In the genomic region with DNA sequence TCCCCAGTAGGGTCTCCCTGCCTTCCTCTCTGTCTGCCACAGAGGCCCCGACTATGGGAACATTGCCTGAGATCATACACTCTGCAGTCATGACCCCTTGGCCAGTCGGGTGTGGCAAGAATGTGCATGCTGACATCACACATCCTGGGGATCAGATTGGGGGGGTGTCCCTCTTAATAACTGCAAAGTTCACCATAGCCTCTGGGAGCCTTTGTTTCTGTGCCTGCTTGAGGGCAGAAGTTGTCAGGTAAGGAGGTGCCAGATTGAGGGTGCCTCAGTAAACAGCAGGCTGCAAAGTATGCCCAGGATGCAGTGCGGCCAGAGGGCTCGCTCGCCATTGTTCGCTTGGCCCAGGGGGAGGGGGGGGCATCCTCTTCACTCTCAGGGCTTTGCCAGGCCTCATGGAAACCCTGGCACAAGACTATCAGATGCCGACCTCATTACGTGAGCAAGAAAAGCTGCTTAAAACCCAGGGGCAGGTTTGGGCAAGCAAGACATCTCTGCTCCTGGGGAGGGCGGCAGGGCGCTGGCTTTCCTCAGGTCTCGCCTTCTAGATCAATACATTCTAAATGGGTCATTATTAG, we compare ENCODE assay signal across 10 mouse cellular contexts. TPM values are rescaled to one million over a fixed set of nuclear protein-coding genes. Genes with fewer than 3 reads are reported as not detected.
A peak's percentile ranks its signal among the peaks of the same experiment; 100 is the strongest.
DNase-seq lines count a peak whose midpoint lies in the region.
"Had no signal": no experiment of that assay in that cellular context is flagged by ENCODE, and none has a peak within 500 bp of the region (broad histone marks: within the 10 kb centered on the region; RNA-seq: fewer than 3 reads in every experiment).

No protein-coding gene starts in this region.

- intact Hi-C loops in heart, postnatal 36 days (cut with DNase I): no loop called here

- DNase-seq in heart, adult 11 months: peak; percentile 96
- no peak for DNase-seq in heart, postnatal 36 days
- DNase-seq in urinary bladder, postnatal 14 days (ENCODE audit: low spot score): peak; percentile 57
- no peak for DNase-seq in urinary bladder, postnatal 4 days (ENCODE audit: low spot score in 2 of 2)
- DNase-seq in kidney, postnatal 36 days: peak; percentile 60 to 78
- DNase-seq in adrenal gland, adult (ENCODE audit: inconsistent age in 2 of 2, low spot score in 1 of 2): no peak
- DNase-seq in right cerebral cortex, postnatal 10 days (ENCODE audit: low spot score in 2 of 2): no peak
- DNase-seq in spleen, postnatal 14 days (ENCODE audit: low spot score in 2 of 2): no peak
- DNase-seq: adrenal gland, postnatal 10 days; cerebellum, adult 8-10 months had no signal

RNA-seq across cellular contexts. Expression of a gene that starts 9.4 kb away (rescaled TPM):
- total RNA-seq in heart, postnatal 36 days (2021): 1 to 10 TPM; 2.6 to 7.0 TPM

RNA-seq across cellular contexts. Expression of a gene that starts 42.0 kb away (rescaled TPM):
- total RNA-seq in heart, postnatal 36 days (2021): 10 to 100 TPM; 16.0 to 17.2 TPM

RNA-seq across cellular contexts. Expression of a gene that starts 58.7 kb away (rescaled TPM):
- total RNA-seq in heart, postnatal 36 days (2021): 1 to 10 TPM; 3.7 to 5.4 TPM

Comparison
In these comparisons a context has a peak if more than half of its experiments do, and no peak if none do; other contexts are left out.
1. DNase-seq: peak in heart, adult 11 months (single experiment), urinary bladder, postnatal 14 days (single experiment) and kidney, postnatal 36 days (2 of 2); none in heart, postnatal 36 days (0 of 2), urinary bladder, postnatal 4 days (0 of 2), adrenal gland, adult (0 of 2), right cerebral cortex, postnatal 10 days (0 of 2) and spleen, postnatal 14 days (0 of 2).